Mouse (Mus musculus) heart, postnatal 25 days (tissue): ENCODE results near the gene Prim1. TPM values are rescaled to one million over a fixed set of nuclear protein-coding genes. Genes with fewer than 3 reads are reported as not detected.
"Not testable (repeated sequence)": the region's sequence is repeated elsewhere in the genome, so short reads cannot be mapped to it uniquely, and the experiment has no call there.

Source experiments
- DNase-seq: peaks from one replicate; pipeline ENCODE4 v3.0.0; 2022; ENCODE audit warnings: low spot score
- intact Hi-C: fragments of 180-260 bp; cut with DNase I; formaldehyde crosslinking; loops from one replicate; pipeline ENCODE4 v1.15.1; 2025
- total RNA-seq, 2 experiments: library from RNA; stranded (reverse); gene quantifications; 2 replicates each; pipeline ENCODE4 v1.2.3; 2021

Gene Prim1
- total RNA-seq, 2 experiments from 2014 or later = 2.1 to 2.2 TPM

GRCm38 (mm10) chr10:128030860-128031259, 15.9 kb downstream of the Prim1 start:
- intact Hi-C loops = no loop called here
- no peak for DNase-seq

GRCm38 (mm10) chr10:128036746-128037425, 21.9 kb downstream of the Prim1 start:
- peak; percentile 31 for DNase-seq
- intact Hi-C loops = no loop called here

- no peak for DNase-seq
- intact Hi-C loops = no loop called here
Observed at GRCm38 (mm10) chr10:128037921-128038320, 23.0 kb downstream of the Prim1 start.

GRCm38 (mm10) chr10:128039167-128039566, 24.2 kb downstream of the Prim1 start:
- intact Hi-C loops = loop anchor here (1.0 kb wide), 1 partner anchor 17 kb away; no protein-coding TSS in a partner anchor
- no peak for DNase-seq

GRCm38 (mm10) chr10:128039858-128040257, 24.9 kb downstream of the Prim1 start:
- DNase-seq = no peak
- intact Hi-C loops = loop anchor here (1.0 kb wide), 1 partner anchor 16 kb away; no protein-coding TSS in a partner anchor

GRCm38 (mm10) chr10:128040293-128040692, 25.3 kb downstream of the Prim1 start:
- no peak for DNase-seq
- intact Hi-C loops = no loop called here

- intact Hi-C loops = no loop called here
- DNase-seq = no peak
Observed at GRCm38 (mm10) chr10:128041636-128042035, 26.7 kb downstream of the Prim1 start.

GRCm38 (mm10) chr10:128042466-128042865, 27.5 kb downstream of the Prim1 start:
- DNase-seq = no peak
- intact Hi-C loops = no loop called here

GRCm38 (mm10) chr10:128043041-128043835, 28.3 kb downstream of the Prim1 start:
- intact Hi-C loops = no loop called here
- no peak for DNase-seq

GRCm38 (mm10) chr10:128048157-128048556, 33.2 kb downstream of the Prim1 start:
- intact Hi-C loops = no loop called here
- no peak for DNase-seq

- intact Hi-C loops = no loop called here
- DNase-seq = no peak
Observed at GRCm38 (mm10) chr10:128049741-128050140, 34.8 kb downstream of the Prim1 start.

- no peak for DNase-seq
- intact Hi-C loops = no loop called here
Observed at GRCm38 (mm10) chr10:128050355-128050754, 35.4 kb downstream of the Prim1 start.

- no peak for DNase-seq
- intact Hi-C loops = no loop called here
Observed at GRCm38 (mm10) chr10:128051589-128051988, 36.6 kb downstream of the Prim1 start.

- DNase-seq, intact Hi-C loops: not testable (repeated sequence)
Observed at GRCm38 (mm10) chr10:128052136-128052535, 37.2 kb downstream of the Prim1 start.

GRCm38 (mm10) chr10:128053001-128053400, 38.0 kb downstream of the Prim1 start:
- no peak for DNase-seq
- intact Hi-C loops = no loop called here

- no peak for DNase-seq
- intact Hi-C loops = no loop called here
Observed at GRCm38 (mm10) chr10:128058184-128058583, 43.2 kb downstream of the Prim1 start.

GRCm38 (mm10) chr10:128058601-128059151, 43.7 kb downstream of the Prim1 start, which contains the start of gene Ptges3:
Gene Ptges3, plus strand, starts transcription at chr10:128058954.
- DNase-seq = peak; percentile 94
- intact Hi-C loops = no loop called here

GRCm38 (mm10) chr10:128059207-128059981, 44.4 kb downstream of the Prim1 start:
- intact Hi-C loops = no loop called here
- peak; percentile 21 for DNase-seq

- intact Hi-C loops = no loop called here
- DNase-seq = no peak
Observed at GRCm38 (mm10) chr10:128061109-128061508, 46.1 kb downstream of the Prim1 start.
